Mouse (Mus musculus) lung, postnatal 4 days (tissue): ENCODE measurements at regions not wholly inside any gene's neighbourhood (a gene's known extent, or its start where the extent isn't known, plus 50 kb on each side); places are given as distances from the start of the nearest gene placed in this dataset.

ENCODE experiments used
- DNase-seq, 2 experiments: peaks; one replicate each; pipeline ENCODE4 v3.0.0; 2021

- DNase-seq, result no peak
These were observed 302.1 kb upstream of the 4931429L15Rik start for GRCm38 (mm10) chr9:46621851-46622250.

GRCm38 (mm10) chr9:46610101-46611005 is 290.6 kb upstream of the 4931429L15Rik start:
- no peak for DNase-seq

- DNase-seq, result no peak
These were observed 288.9 kb upstream of the 4931429L15Rik start for GRCm38 (mm10) chr9:46608695-46609094.

GRCm38 (mm10) chr9:46600803-46601202 is 281.0 kb upstream of the 4931429L15Rik start:
- no peak for DNase-seq

- DNase-seq, result no peak
These were observed 280.3 kb upstream of the 4931429L15Rik start for GRCm38 (mm10) chr9:46599931-46600708.

GRCm38 (mm10) chr9:46598518-46598917 is 278.7 kb upstream of the 4931429L15Rik start:
- DNase-seq, result no peak

- no peak for DNase-seq
These were observed 273.7 kb upstream of the 4931429L15Rik start for GRCm38 (mm10) chr9:46593444-46593843.

GRCm38 (mm10) chr9:46592908-46593307 is 273.1 kb upstream of the 4931429L15Rik start:
- DNase-seq, result no peak

GRCm38 (mm10) chr9:46586818-46587217 is 267.0 kb upstream of the 4931429L15Rik start:
- no peak for DNase-seq

- no peak for DNase-seq
These were observed 262.1 kb upstream of the 4931429L15Rik start for GRCm38 (mm10) chr9:46581844-46582243.

GRCm38 (mm10) chr9:46562301-46562700 is 242.5 kb upstream of the 4931429L15Rik start:
- no peak for DNase-seq

- DNase-seq, result no peak
These were observed 238.7 kb upstream of the 4931429L15Rik start for GRCm38 (mm10) chr9:46558481-46558880.

- DNase-seq, result no peak
These were observed 238.0 kb upstream of the 4931429L15Rik start for GRCm38 (mm10) chr9:46557781-46558180.

GRCm38 (mm10) chr9:46555156-46555555 is 235.4 kb upstream of the 4931429L15Rik start:
- DNase-seq, result no peak

GRCm38 (mm10) chr9:46554586-46555152 is 234.9 kb upstream of the 4931429L15Rik start:
- DNase-seq, result no peak

GRCm38 (mm10) chr9:46549416-46549815 is 229.6 kb upstream of the 4931429L15Rik start:
- no peak for DNase-seq

GRCm38 (mm10) chr9:46544326-46544725 is 224.5 kb upstream of the 4931429L15Rik start:
- no peak for DNase-seq

GRCm38 (mm10) chr9:46541001-46541400 is 221.2 kb upstream of the 4931429L15Rik start:
- DNase-seq, result no peak

- DNase-seq, result no peak
These were observed 218.8 kb upstream of the 4931429L15Rik start for GRCm38 (mm10) chr9:46538616-46539015.

GRCm38 (mm10) chr9:46516401-46517130 is 196.8 kb upstream of the 4931429L15Rik start:
- no peak for DNase-seq

- no peak for DNase-seq
These were observed 192.7 kb upstream of the 4931429L15Rik start for GRCm38 (mm10) chr9:46512276-46513051.

- no peak for DNase-seq
These were observed 191.5 kb upstream of the 4931429L15Rik start for GRCm38 (mm10) chr9:46511307-46511706.
